Mouse (Mus musculus): ENCODE measurements at regions not wholly inside any gene's neighbourhood (a gene's known extent, or its start where the extent isn't known, plus 50 kb on each side); places are given as distances from the start of the nearest gene placed in this dataset.

- DNase-seq: no peak
These were observed 124.7 kb upstream of the Tank start for GRCm38 (mm10) chr2:61453490-61454281.

GRCm38 (mm10) chr2:61452581-61452980 lies 125.8 kb upstream of the Tank start:
- no peak for DNase-seq

- DNase-seq: no peak
These were observed 127.7 kb upstream of the Tank start for GRCm38 (mm10) chr2:61450731-61451130.

- no peak for DNase-seq
These were observed 141.8 kb upstream of the Tank start for GRCm38 (mm10) chr2:61436591-61436990.

GRCm38 (mm10) chr2:61407881-61408280 lies 170.5 kb upstream of the Tank start:
- no peak for DNase-seq

GRCm38 (mm10) chr2:61406104-61406751 lies 172.2 kb upstream of the Tank start:
- no peak for DNase-seq

GRCm38 (mm10) chr2:61405261-61405660 lies 173.1 kb upstream of the Tank start:
- no peak for DNase-seq

GRCm38 (mm10) chr2:61402588-61403487 lies 175.5 kb upstream of the Tank start:
- no peak for DNase-seq

GRCm38 (mm10) chr2:61401636-61402587 lies 176.5 kb upstream of the Tank start:
- DNase-seq: peak in 1 of 2 experiments; percentile 10

GRCm38 (mm10) chr2:61398633-61399032 lies 179.8 kb upstream of the Tank start:
- no peak for DNase-seq

- DNase-seq: no peak
These were observed 188.8 kb upstream of the Tank start for GRCm38 (mm10) chr2:61389622-61390021.

- DNase-seq: no peak
These were observed 189.2 kb upstream of the Tank start for GRCm38 (mm10) chr2:61389207-61389606.

GRCm38 (mm10) chr2:61387561-61387960 lies 190.8 kb upstream of the Tank start:
- no peak for DNase-seq

- DNase-seq: no peak
These were observed 191.4 kb upstream of the Tank start for GRCm38 (mm10) chr2:61386966-61387365.

- no peak for DNase-seq
These were observed 193.9 kb upstream of the Tank start for GRCm38 (mm10) chr2:61384467-61384866.

- DNase-seq: no peak
These were observed 194.6 kb upstream of the Tank start for GRCm38 (mm10) chr2:61383744-61384295.

GRCm38 (mm10) chr2:61379076-61379475 lies 199.3 kb upstream of the Tank start:
- no peak for DNase-seq

GRCm38 (mm10) chr2:61378297-61378696 lies 200.1 kb upstream of the Tank start:
- DNase-seq: no peak

- DNase-seq: no peak
These were observed 200.6 kb upstream of the Tank start for GRCm38 (mm10) chr2:61377756-61378155.

- no peak for DNase-seq
These were observed 215.8 kb upstream of the Tank start for GRCm38 (mm10) chr2:61362606-61363005.

- DNase-seq: no peak
These were observed 217.0 kb upstream of the Tank start for GRCm38 (mm10) chr2:61361394-61361793.

- DNase-seq: no peak
These were observed 224.3 kb upstream of the Tank start for GRCm38 (mm10) chr2:61354104-61354503.
